Mouse (Mus musculus): ENCODE measurements at regions not wholly inside any gene's neighbourhood (a gene's known extent, or its start where the extent isn't known, plus 50 kb on each side); places are given as distances from the start of the nearest gene placed in this dataset.

- TF ChIP-seq E2F4 (IDR thresholded peaks at IDR 0.05; ENCODE audit: insufficient replicate concordance, low read depth, low read length) (no peak), BHLHE40 (IDR thresholded peaks at IDR 0.05; ENCODE audit: low read depth, low read length) (no peak), MYC (IDR thresholded peaks at IDR 0.05; ENCODE audit: low read depth, low read length) (no peak), POLR2A (IDR thresholded peaks at IDR 0.05; ENCODE audit: low read depth, low read length) (no peak), CTCF (conservative IDR thresholded peaks at IDR 0.05 in 1 of 2, IDR thresholded peaks at IDR 0.05 in 1 of 2; ENCODE audit: low read depth in 2 of 2, low read length in 2 of 2) (no peak), NELFE (IDR thresholded peaks at IDR 0.05; ENCODE audit: low read depth, low read length) (no peak), EP300 (IDR thresholded peaks at IDR 0.05; ENCODE audit: low read length) (no peak), JUND (conservative IDR thresholded peaks at IDR 0.05; ENCODE audit: low read depth, low read length) (no peak), ELF1 (IDR thresholded peaks at IDR 0.05; ENCODE audit: low read depth, low read length) (no peak), MEF2A (IDR thresholded peaks at IDR 0.05; ENCODE audit: borderline replicate concordance, low read depth, low read length) (no peak), ZC3H11A (IDR thresholded peaks at IDR 0.05; ENCODE audit: low read depth, low read length) (no peak)
Measured at GRCm38 (mm10) chr1:24869772-24870171, 191.3 kb downstream of the Lmbrd1 start.
